Mouse (Mus musculus): Measurements from ENCODE around the gene Ctsa.

GRCm38 (mm10) chr2:164833314-164833959 is 764 bp downstream of the Ctsa start, which contains the start of gene Neurl2:
- TF ChIP-seq CTCF (IDR thresholded peaks at IDR 0.05; ENCODE audit: borderline replicate concordance, extremely low read depth, insufficient read depth, insufficient read length) (no peak), POLR2A (IDR thresholded peaks at IDR 0.05; ENCODE audit: borderline replicate concordance, extremely low read depth, insufficient read depth, insufficient read length, poor library complexity, severe bottlenecking) (peak; percentile 35; the same call in 1 of the 2 replicates)
